Mouse (Mus musculus): Measurements from ENCODE around the gene Apoc4.

Gene Apoc4

DNA sequence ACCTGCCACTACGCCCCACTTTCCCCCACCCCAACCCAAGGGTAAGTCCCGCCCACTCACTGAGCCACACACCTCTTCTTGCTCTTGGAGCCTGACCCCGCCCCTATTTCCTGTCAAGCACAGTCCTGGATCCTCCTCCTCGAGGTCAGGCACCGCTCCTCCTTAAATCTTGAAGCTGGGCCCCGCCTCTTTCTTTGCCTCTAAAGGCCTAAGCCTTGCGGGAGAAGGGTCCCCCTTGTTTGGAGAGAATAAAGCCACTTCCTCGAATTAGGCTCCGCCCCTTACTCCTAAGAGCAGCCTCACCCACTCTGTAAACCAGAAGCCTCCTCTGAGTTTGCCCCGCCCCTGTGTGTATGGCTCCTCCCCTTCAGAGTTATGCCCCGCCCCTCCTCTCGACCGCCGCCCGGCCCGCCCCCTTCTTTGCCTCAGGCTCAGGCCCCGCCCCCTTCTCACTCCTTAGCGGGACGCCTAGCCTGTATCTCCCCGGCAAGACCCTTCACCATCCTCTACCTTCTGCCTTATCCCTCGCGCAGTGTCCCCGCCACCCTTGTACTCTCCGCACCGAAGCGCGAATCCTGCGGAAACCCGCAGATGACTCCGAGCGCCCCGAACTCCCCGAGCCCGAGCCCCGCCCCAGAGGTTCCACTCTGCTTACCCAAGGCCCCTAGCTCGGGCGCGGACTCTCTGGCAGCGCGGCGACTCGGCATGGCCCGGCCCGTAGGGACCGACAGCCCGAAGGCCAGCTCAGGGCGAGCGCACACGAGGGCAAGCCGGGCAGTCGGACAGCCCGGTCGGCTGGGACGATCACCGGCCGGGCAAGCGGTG is 52.5 kb downstream of the Apoc4 start:
- peak; percentile 93 for DNase-seq (ENCODE audit: low read depth)

GRCm38 (mm10) chr7:19628192-19628535 is 53.1 kb downstream of the Apoc4 start:
- no peak for DNase-seq (ENCODE audit: low read depth)

Measured in fibroblast of lung, adult 2 months (primary cell).